Mouse (Mus musculus): ENCODE measurements around the gene Map10. TPM values are rescaled to one million over a fixed set of nuclear protein-coding genes. Genes with fewer than 3 reads are reported as not detected.

Gene Map10
- polyA plus RNA-seq (2014; fragmentation: Illumina TruSeq; extraction: RNeasy Lipid Tissue Mini Kit (QIAGEN cat#74804); ENCODE audit: low read depth, low replicate concordance), result 34.7 TPM

GRCm38 (mm10) chr8:125669700-125670195, at the start of gene Map10:
Map10 (plus strand) TSS chr8:125669818.

Other genes with a start within 250 kb of the Map10 start
- gene Sipa1l2, start 100.0 kb upstream of the Map10 start, polyA plus RNA-seq (2014; fragmentation: Illumina TruSeq; extraction: RNeasy Lipid Tissue Mini Kit (QIAGEN cat#74804); ENCODE audit: low read depth, low replicate concordance), result 3.6 TPM
- 19.5 TPM for gene Ntpcr, start 60.1 kb downstream of the Map10 start, polyA plus RNA-seq (2014; fragmentation: Illumina TruSeq; extraction: RNeasy Lipid Tissue Mini Kit (QIAGEN cat#74804); ENCODE audit: low read depth, low replicate concordance)
- 0.99 TPM for gene Pcnx2, start 228.5 kb downstream of the Map10 start, polyA plus RNA-seq (2014; fragmentation: Illumina TruSeq; extraction: RNeasy Lipid Tissue Mini Kit (QIAGEN cat#74804); ENCODE audit: low read depth, low replicate concordance)
- 3.9 TPM for gene Map3k21, start 240.6 kb downstream of the Map10 start, polyA plus RNA-seq (2014; fragmentation: Illumina TruSeq; extraction: RNeasy Lipid Tissue Mini Kit (QIAGEN cat#74804); ENCODE audit: low read depth, low replicate concordance)

All from testis, adult 10 weeks (tissue).